Mouse (Mus musculus) midbrain, embryonic 12.5 days (tissue): ENCODE data around the gene Slc7a1. TPM values are rescaled to one million over a fixed set of nuclear protein-coding genes. Genes with fewer than 3 reads are reported as not detected.

ENCODE experiments used
- ATAC-seq: fragments of 200-750 bp; cut with Nextera tagmentation; 2 replicates; pipeline ENCODE4 v1.8.0; 2017; ENCODE audit warnings: low read depth, moderate TSS enrichment, moderate library complexity; ENCODE audit not compliant: low FRiP score
- H3K27ac ChIP-seq: fragments of 300-500 bp; sonication (generic); replicated peaks from 2 replicates; pipeline ENCODE4 v1.5.1; 2016; ENCODE audit warnings: mild to moderate bottlenecking
- H3K27me3 ChIP-seq: fragments of 300-500 bp; sonication (generic); 2 replicates; pipeline ENCODE4 v1.6.1; 2016; ENCODE audit warnings: mild to moderate bottlenecking
- H3K36me3 ChIP-seq: fragments of 300-500 bp; sonication (generic); 2 replicates; pipeline ENCODE4 v1.6.1; 2016
- H3K4me1 ChIP-seq: fragments of 300-500 bp; sonication (generic); 2 replicates; pipeline ENCODE4 v1.6.1; 2016
- H3K4me2 ChIP-seq: fragments of 300-500 bp; sonication (generic); replicated peaks from 2 replicates; pipeline ENCODE4 v1.6.1; 2016; ENCODE audit warnings: mild to moderate bottlenecking, moderate library complexity
- H3K4me3 ChIP-seq: fragments of 300-500 bp; sonication (generic); 2 replicates; pipeline ENCODE4 v1.5.1; 2016; ENCODE audit warnings: mild to moderate bottlenecking
- H3K9ac ChIP-seq: fragments of 300-500 bp; sonication (generic); replicated peaks from 2 replicates; pipeline ENCODE4 v1.6.1; 2016; ENCODE audit warnings: mild to moderate bottlenecking, moderate library complexity
- H3K9me3 ChIP-seq: fragments of 300-500 bp; sonication (generic); 2 replicates; pipeline ENCODE4 v1.6.1; 2016; ENCODE audit warnings: mild to moderate bottlenecking
- WGBS: fragments of 180-500 bp; shearing (Covaris S2); methylation state at CpG from one replicate; pipeline ENCODE4 v1.1.7; 2016; 5-methylcytosine and 5-hydroxymethylcytosine counted together
- polyA plus RNA-seq: library from polyadenylated mRNA; unstranded; fragments of >200 nt; fragmentation: Nextera tagmentation; extraction: Ambion mirVana; gene quantifications from 2 replicates; pipeline ENCODE4 v1.2.1, GENCODE M21; 2016

Gene Slc7a1
- 15.5 and 16.6 TPM in 2 replicates for polyA plus RNA-seq

GRCm38 (mm10) chr5:148399660-148400443, at the start of gene Slc7a1:
Gene Slc7a1, minus strand, starts transcription at chr5:148399904.
- WGBS: 2% methylated on average over 52 of the region's 52 CpGs
- Histone ChIP-seq H3K9me3 (no peaks in the 10 kb centered on the region), H3K36me3 (no peaks in the 10 kb centered on the region), H3K27ac (no peak within 1 kb of the TSS), H3K4me3 (peak within 1 kb of the TSS; percentile 75), H3K9ac (peak within 1 kb of the TSS; percentile 79), H3K27me3 (peaks cover 3% of the 10 kb centered on the region; the same call in 1 of the 2 replicates), H3K4me1 (peaks cover 15% of the 10 kb centered on the region), H3K4me2 (peak within 1 kb of the TSS; percentile 100)
- ATAC-seq: peak; percentile 88

- ATAC-seq: no peak
- Histone ChIP-seq H3K4me3 (no peak overlapping the region), H3K4me2 (no peak overlapping the region), H3K27ac (no peak overlapping the region), H3K36me3 (no peaks in the 10 kb centered on the region), H3K27me3 (no peaks in the 10 kb centered on the region), H3K4me1 (no peaks in the 10 kb centered on the region), H3K9me3 (no peaks in the 10 kb centered on the region), H3K9ac (no peak overlapping the region)
- WGBS: 78% methylated on average over 2 of the region's 2 CpGs
Measured at GRCm38 (mm10) chr5:148444974-148445373, 45.3 kb upstream of the Slc7a1 start.

- Histone ChIP-seq H3K9me3 (no peaks in the 10 kb centered on the region), H3K9ac (no peak overlapping the region), H3K4me2 (no peak overlapping the region), H3K36me3 (no peaks in the 10 kb centered on the region), H3K27ac (no peak overlapping the region), H3K4me1 (no peaks in the 10 kb centered on the region), H3K4me3 (no peak overlapping the region), H3K27me3 (no peaks in the 10 kb centered on the region)
- 88% methylated on average over 5 of the region's 5 CpGs for WGBS
- no peak for ATAC-seq
Measured at GRCm38 (mm10) chr5:148443734-148444133, 44.0 kb upstream of the Slc7a1 start.

- WGBS: 90% methylated on average over 3 of the region's 3 CpGs
- no peak overlapping the region for H3K4me2 ChIP-seq
- no peaks in the 10 kb centered on the region for H3K4me1 ChIP-seq
- no peaks in the 10 kb centered on the region for H3K27me3 ChIP-seq
- no peaks in the 10 kb centered on the region for H3K36me3 ChIP-seq
- H3K9me3 ChIP-seq: no peaks in the 10 kb centered on the region
- H3K9ac ChIP-seq: no peak overlapping the region
- ATAC-seq: no peak
- no peak overlapping the region for H3K27ac ChIP-seq
- H3K4me3 ChIP-seq: no peak overlapping the region
Measured at GRCm38 (mm10) chr5:148435660-148436059, 36.0 kb upstream of the Slc7a1 start.

GRCm38 (mm10) chr5:148432121-148432520, 32.4 kb upstream of the Slc7a1 start:
- WGBS: 86% methylated on average over 5 of the region's 5 CpGs
- H3K27me3 ChIP-seq: no peaks in the 10 kb centered on the region
- no peak overlapping the region for H3K4me3 ChIP-seq
- H3K27ac ChIP-seq: no peak overlapping the region
- H3K9ac ChIP-seq: no peak overlapping the region
- H3K36me3 ChIP-seq: no peaks in the 10 kb centered on the region
- no peaks in the 10 kb centered on the region for H3K9me3 ChIP-seq
- ATAC-seq: no peak
- H3K4me2 ChIP-seq: no peak overlapping the region
- H3K4me1 ChIP-seq: no peaks in the 10 kb centered on the region

GRCm38 (mm10) chr5:148428846-148429245, 29.1 kb upstream of the Slc7a1 start:
- Histone ChIP-seq H3K27me3 (no peaks in the 10 kb centered on the region), H3K4me1 (no peaks in the 10 kb centered on the region), H3K36me3 (no peaks in the 10 kb centered on the region), H3K27ac (no peak overlapping the region), H3K4me3 (no peak overlapping the region), H3K9me3 (0 out of 2 replicates have a peak, but pooled peaks cover 3% of the 10 kb centered on the region), H3K9ac (no peak overlapping the region), H3K4me2 (no peak overlapping the region)
- 90% methylated on average over 4 of the region's 4 CpGs for WGBS
- ATAC-seq: no peak

GRCm38 (mm10) chr5:148425136-148425535, 25.4 kb upstream of the Slc7a1 start:
- H3K4me3 ChIP-seq: no peak overlapping the region
- H3K4me1 ChIP-seq: no peaks in the 10 kb centered on the region
- no peaks in the 10 kb centered on the region for H3K36me3 ChIP-seq
- no peaks in the 10 kb centered on the region for H3K27me3 ChIP-seq
- H3K4me2 ChIP-seq: no peak overlapping the region
- H3K9me3 ChIP-seq: 0 out of 2 replicates have a peak, but pooled peaks cover 3% of the 10 kb centered on the region
- no peak overlapping the region for H3K27ac ChIP-seq
- WGBS: 89% methylated on average over 6 of the region's 6 CpGs
- H3K9ac ChIP-seq: no peak overlapping the region
- ATAC-seq: no peak

- no peak overlapping the region for H3K27ac ChIP-seq
Measured at GRCm38 (mm10) chr5:148421326-148421725, 21.6 kb upstream of the Slc7a1 start.

GRCm38 (mm10) chr5:148419112-148419526, 19.4 kb upstream of the Slc7a1 start:
- H3K9ac ChIP-seq: no peak overlapping the region
- no peaks in the 10 kb centered on the region for H3K36me3 ChIP-seq
- WGBS: 87% methylated on average over 9 of the region's 9 CpGs
- ATAC-seq: no peak
- H3K4me2 ChIP-seq: no peak overlapping the region
- no peak overlapping the region for H3K27ac ChIP-seq
- H3K27me3 ChIP-seq: no peaks in the 10 kb centered on the region
- no peaks in the 10 kb centered on the region for H3K4me1 ChIP-seq
- H3K4me3 ChIP-seq: no peak overlapping the region
- no peaks in the 10 kb centered on the region for H3K9me3 ChIP-seq

More at GRCm38 (mm10) chr5:148421326-148421725, 21.6 kb upstream of the Slc7a1 start:
- no peak overlapping the region for H3K4me3 ChIP-seq
- 63% methylated on average over 2 of the region's 2 CpGs for WGBS
- no peaks in the 10 kb centered on the region for H3K36me3 ChIP-seq
- ATAC-seq: no peak
- H3K9ac ChIP-seq: no peak overlapping the region
- no peaks in the 10 kb centered on the region for H3K9me3 ChIP-seq
- H3K27me3 ChIP-seq: no peaks in the 10 kb centered on the region
- H3K4me1 ChIP-seq: no peaks in the 10 kb centered on the region
- no peak overlapping the region for H3K4me2 ChIP-seq

GRCm38 (mm10) chr5:148418436-148418835, 18.7 kb upstream of the Slc7a1 start:
- no peaks in the 10 kb centered on the region for H3K4me1 ChIP-seq
- ATAC-seq: no peak
- no peaks in the 10 kb centered on the region for H3K36me3 ChIP-seq
- 94% methylated on average over 9 of the region's 9 CpGs for WGBS
- H3K9me3 ChIP-seq: no peaks in the 10 kb centered on the region
- no peak overlapping the region for H3K9ac ChIP-seq
- no peaks in the 10 kb centered on the region for H3K27me3 ChIP-seq
- H3K27ac ChIP-seq: no peak overlapping the region
- no peak overlapping the region for H3K4me3 ChIP-seq
- no peak overlapping the region for H3K4me2 ChIP-seq

- no peaks in the 10 kb centered on the region for H3K4me1 ChIP-seq
- no peak overlapping the region for H3K27ac ChIP-seq
- ATAC-seq: no peak
- H3K36me3 ChIP-seq: no peaks in the 10 kb centered on the region
- no peak overlapping the region for H3K4me3 ChIP-seq
- H3K9me3 ChIP-seq: no peaks in the 10 kb centered on the region
- H3K4me2 ChIP-seq: no peak overlapping the region
- H3K27me3 ChIP-seq: no peaks in the 10 kb centered on the region
- WGBS: 97% methylated on average over 1 of the region's 1 CpGs
- no peak overlapping the region for H3K9ac ChIP-seq
Measured at GRCm38 (mm10) chr5:148417756-148418155, 18.1 kb upstream of the Slc7a1 start.

- Histone ChIP-seq H3K36me3 (no peaks in the 10 kb centered on the region), H3K4me1 (no peaks in the 10 kb centered on the region), H3K27me3 (no peaks in the 10 kb centered on the region), H3K4me2 (no peak overlapping the region), H3K9ac (no peak overlapping the region), H3K9me3 (no peaks in the 10 kb centered on the region), H3K27ac (no peak overlapping the region), H3K4me3 (no peak overlapping the region)
- 76% methylated on average over 10 of the region's 10 CpGs for WGBS
- no peak for ATAC-seq
Measured at GRCm38 (mm10) chr5:148416461-148416860, 16.8 kb upstream of the Slc7a1 start.
